Mouse (Mus musculus): ENCODE data around the gene Fras1.

GRCm38 (mm10) chr5:96545994-96546393, 172.2 kb downstream of the Fras1 start:
- no peak for TF ChIP-seq TCF12 (IDR thresholded peaks at IDR 0.05; ENCODE audit: insufficient read depth, poor library complexity, severe bottlenecking)
- TF ChIP-seq MYOG (IDR thresholded peaks at IDR 0.05; ENCODE audit: control insufficient read depth in 1 of 3, insufficient read depth in 1 of 3, insufficient read length in 2 of 3, low read depth in 2 of 3), result no peak
